Mouse (Mus musculus): ENCODE measurements around the gene Hormad2.
A peak's percentile ranks its signal among the peaks of the same experiment; 100 is the strongest.

The Hormad2 gene

DNA sequence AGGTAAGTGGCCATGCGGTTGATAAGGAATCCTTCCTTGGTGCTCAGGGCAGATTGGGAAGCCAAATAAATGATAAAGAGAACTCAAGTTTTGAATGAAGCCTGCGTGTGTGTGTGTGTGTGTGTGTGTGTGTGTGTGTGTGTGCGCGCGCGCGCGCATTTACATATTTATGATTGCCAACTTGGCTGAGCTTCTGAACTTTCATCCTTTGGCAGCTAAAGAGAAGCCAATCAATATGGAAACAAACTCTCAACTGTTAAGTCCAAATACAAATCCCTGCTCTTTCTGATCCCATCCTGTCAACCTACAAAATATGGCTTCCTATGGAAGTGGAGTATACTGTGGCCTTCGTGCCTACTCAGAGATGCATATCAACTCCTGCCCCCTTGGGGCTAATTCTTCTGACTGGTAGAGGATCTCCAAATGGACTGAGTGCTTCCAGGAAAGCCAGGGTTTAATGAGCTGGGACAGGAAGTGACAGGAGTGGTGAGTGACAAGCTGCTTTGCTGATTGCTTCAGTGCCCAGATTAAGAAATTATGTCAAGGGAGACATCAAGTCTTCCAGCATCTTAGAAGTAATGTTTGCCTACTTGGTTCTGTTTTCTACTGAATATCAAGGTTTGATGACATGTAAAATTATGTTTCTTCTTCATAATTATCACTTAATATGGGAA is 5.4 kb upstream of the Hormad2 start:
- DNase-seq (ENCODE audit: low spot score) = no peak

DNA sequence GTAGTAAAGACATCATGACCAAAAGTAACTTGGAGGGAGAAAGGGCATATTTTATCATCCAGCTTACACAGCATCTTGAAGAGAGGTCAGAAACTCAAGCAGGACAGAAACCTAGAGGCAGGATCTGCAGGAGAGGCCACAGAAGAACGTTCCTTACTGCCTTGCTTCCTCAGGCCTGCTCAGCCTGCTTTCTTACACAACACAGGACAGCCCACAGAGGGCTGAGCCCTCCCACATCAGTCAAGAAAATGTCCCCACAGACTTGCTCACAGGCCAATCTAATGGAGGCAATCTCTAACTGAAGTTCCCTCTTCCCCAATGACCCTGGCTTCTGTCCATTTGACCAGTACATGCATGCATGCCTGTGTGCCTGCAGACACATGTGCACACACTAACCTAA is 1.4 kb upstream of the Hormad2 start:
- no peak for DNase-seq (ENCODE audit: low spot score)

- no peak for DNase-seq (ENCODE audit: low spot score)
Measured at GRCm38 (mm10) chr11:4438211-4438610, 2.7 kb downstream of the Hormad2 start.

GRCm38 (mm10) chr11:4437318-4437717 is 3.6 kb downstream of the Hormad2 start:
- DNase-seq (ENCODE audit: low spot score) = no peak

DNA sequence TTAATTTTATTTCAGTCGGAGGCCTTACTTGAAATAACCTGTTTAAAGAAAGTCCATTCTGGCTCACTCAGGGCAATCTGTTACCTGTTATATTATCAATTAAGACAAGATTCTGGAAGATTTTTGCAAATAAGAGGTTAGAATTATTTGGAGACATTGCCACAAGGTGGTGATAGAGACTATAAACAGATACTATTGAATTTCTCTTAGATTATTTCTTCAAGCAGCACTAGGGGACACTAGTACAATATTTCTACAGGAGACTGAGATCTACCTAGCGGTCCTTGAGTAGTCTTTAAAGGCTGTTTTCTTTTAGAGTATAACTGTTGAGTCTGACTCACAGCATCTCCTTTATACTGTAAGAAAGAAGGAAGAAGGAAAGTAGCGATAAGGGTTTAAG is 4.3 kb downstream of the Hormad2 start:
- DNase-seq (ENCODE audit: low spot score) = no peak

GRCm38 (mm10) chr11:4434461-4434860 is 6.4 kb downstream of the Hormad2 start:
- DNase-seq (ENCODE audit: low spot score) = no peak

GRCm38 (mm10) chr11:4423818-4424217 is 17.1 kb downstream of the Hormad2 start:
- DNase-seq (ENCODE audit: low spot score) = no peak

DNA sequence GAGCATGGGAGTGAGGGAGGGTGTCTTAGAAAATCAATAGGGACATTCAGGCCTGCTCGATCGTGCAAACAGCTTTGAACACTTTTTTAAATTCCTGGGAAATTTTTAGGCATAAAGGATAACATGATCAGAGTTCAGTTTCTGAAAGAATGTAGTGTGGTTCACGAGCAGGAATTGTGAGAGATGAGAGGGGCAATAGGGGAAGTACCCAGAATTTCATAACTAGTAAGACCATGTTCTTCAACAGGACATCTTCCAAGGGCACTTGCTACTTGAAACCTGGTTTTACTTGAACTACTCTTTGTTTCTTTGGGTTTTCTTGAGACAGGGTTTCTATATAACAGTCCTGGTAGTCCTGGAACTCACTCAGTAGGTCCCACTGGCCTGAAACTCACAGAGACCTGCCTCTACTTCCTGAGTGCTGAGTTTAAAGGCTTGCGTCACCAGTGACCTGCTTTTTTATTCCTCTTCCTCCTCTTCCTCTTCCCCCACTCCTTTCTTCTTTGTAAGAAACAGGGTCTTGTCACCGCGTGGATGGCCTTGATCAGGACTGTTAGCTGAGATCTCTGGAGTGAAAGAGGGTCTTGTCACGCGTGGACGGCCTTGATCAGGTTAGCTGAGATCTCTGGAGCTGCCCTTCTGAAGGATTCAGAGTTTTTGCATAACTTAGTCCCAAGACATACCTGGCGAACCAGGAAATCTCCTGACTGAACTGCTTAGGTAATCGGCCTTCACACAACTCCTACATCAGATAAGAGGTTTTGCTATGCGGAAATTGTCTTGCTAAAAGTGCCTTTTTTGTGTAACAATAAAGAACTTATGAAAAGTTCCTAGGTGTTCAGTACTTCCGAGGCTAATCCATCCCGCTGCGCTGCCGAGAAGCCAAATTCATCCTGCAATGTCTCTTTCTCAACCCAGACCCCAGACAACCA is 18.1 kb downstream of the Hormad2 start:
- DNase-seq (ENCODE audit: low spot score) = no peak

GRCm38 (mm10) chr11:4421933-4422488 is 18.9 kb downstream of the Hormad2 start:
- no peak for DNase-seq (ENCODE audit: low spot score)

DNA sequence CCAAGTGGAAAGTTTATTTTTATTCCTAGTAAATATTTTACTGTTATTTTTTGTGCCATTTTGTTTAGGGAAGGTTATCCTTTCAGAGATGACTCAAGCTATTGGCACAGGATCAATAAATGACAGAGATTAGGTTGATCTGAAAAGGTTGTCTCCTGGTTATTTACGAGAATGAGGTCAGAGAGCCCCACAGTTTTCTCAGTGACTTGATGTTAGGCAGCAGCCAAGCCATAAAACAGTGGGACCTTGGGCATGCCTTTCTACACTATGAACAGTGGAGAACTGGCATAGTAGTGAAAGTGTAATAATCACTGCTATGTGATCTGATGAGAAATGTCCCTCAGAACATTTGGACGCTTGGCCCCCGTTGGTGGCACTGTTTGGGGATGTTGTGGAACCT is 22.9 kb downstream of the Hormad2 start:
- no peak for DNase-seq (ENCODE audit: low spot score)

- no peak for DNase-seq (ENCODE audit: low spot score)
Measured at GRCm38 (mm10) chr11:4412294-4412693, 28.6 kb downstream of the Hormad2 start.

- DNase-seq (ENCODE audit: low spot score) = no peak
Measured at GRCm38 (mm10) chr11:4404277-4404676, 36.6 kb downstream of the Hormad2 start.

DNA sequence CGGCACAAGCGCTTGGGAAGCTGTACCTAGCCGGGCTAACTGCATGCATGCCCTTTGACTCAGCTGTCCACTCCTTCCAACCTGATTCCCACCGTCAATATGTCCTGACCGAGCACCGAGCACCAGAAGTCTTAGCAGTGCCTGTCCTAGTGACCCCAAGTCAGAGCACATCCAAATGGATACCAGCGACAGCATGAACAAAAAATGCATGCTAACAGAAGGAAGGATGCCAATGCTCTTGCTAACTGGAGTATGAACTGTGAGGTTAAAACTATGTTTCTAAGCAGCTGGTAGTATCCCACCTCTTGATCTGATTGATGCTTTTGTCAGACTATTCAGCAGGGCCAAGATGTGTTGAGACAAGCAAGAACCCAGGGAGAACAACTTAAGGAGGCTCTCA is 37.5 kb downstream of the Hormad2 start:
- DNase-seq (ENCODE audit: low spot score) = no peak

DNA sequence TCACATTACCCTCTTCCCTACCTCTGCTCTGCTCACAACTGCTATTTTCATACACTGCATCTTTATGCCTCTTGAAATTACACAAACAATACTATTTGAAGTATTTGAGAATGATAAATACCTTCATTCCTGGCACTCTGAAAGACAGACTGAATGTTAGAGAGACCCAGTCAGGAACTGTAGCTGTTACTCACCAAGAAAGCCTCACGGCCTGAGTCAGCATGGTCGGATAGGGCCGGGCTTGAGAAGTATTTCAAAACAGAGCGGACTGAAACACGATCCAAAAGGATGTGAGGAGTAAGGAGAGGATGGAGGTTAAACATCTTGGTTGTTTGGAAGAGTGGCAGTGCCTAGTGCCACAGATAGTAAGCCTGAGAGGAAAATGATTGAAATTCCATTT is 39.7 kb downstream of the Hormad2 start:
- DNase-seq (ENCODE audit: low spot score) = no peak

GRCm38 (mm10) chr11:4394226-4394625 is 46.7 kb downstream of the Hormad2 start:
- DNase-seq (ENCODE audit: low spot score) = no peak

DNA sequence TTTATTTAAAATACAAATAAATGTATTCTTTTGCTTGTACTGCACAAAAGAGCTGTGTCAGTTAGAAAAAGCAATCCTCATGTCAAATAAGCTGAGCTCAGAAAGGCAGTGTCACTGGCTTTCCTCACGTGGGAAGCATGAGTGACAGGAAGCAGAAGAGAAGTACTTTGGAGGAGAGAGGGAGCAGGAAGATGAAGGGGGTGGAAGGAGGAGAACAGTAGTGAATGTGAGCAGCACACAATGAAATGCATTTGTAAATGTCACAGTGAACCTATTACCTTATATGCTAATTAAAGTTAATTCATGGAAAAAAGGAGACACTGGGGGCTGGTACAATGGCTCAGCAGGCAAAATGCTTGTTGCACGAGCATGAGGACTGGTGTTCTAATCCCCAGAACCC is 52.9 kb downstream of the Hormad2 start:
- no peak for DNase-seq (ENCODE audit: low spot score)

GRCm38 (mm10) chr11:4382321-4382720 is 58.6 kb downstream of the Hormad2 start:
- DNase-seq (ENCODE audit: low spot score) = no peak

GRCm38 (mm10) chr11:4379857-4380256 is 61.0 kb downstream of the Hormad2 start:
- DNase-seq (ENCODE audit: low spot score) = no peak

- DNase-seq (ENCODE audit: low spot score) = no peak
Measured at GRCm38 (mm10) chr11:4366389-4366788, 74.5 kb downstream of the Hormad2 start.

- no peak for DNase-seq (ENCODE audit: low spot score)
Measured at GRCm38 (mm10) chr11:4355430-4355829, 85.5 kb downstream of the Hormad2 start.

DNA sequence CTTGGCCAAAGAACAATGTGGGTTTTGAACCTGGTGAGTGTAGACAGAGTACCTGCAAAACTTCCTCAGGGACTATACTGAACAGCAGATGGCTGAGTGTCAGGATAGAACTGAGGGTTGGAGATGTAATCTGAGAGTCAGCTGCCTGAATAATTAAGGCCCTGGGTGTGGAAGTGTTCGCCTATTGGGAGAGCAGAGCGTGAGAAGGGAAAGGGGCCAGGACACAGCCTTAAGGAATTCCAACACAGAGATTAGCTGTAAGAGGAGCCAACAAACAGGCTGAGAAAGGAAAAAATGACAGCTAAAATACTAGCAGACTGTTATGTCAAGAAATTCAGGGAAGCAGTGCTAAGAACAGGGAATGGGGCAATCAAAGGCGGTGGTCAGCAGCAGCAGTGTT is 88.3 kb downstream of the Hormad2 start:
- no peak for DNase-seq (ENCODE audit: low spot score)

- DNase-seq (ENCODE audit: low spot score) = no peak
Measured at GRCm38 (mm10) chr11:4343926-4344325, 97.0 kb downstream of the Hormad2 start.

DNA sequence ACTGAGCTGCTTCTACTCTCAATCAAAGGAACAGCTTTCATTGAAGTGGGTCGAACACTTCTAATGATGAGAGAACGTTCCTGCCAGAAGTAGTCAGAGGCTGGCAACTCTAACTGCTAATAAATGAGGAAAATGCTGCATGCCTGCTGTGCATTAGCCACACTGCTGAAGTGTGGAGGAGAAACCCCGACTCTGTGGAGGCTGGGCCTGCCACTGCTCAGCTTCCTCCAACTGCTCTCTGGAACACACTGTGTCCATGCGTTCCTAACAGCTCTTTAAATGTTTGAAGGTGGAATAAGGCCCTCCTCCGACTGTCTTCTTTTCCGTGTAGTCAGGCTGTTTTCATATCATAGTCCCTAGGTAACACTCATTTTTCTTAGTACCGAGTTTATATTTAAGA is 98.9 kb downstream of the Hormad2 start:
- peak; percentile 5 for DNase-seq (ENCODE audit: low spot score)

Measured in layer of hippocampus, adult 11-12 months (tissue).